8 mouse cellular contexts compared by ENCODE assay signal in genomic region chr6:116651437-116652118, GRCm38 (mm10). TPM values are rescaled to one million over a fixed set of nuclear protein-coding genes. Genes with fewer than 3 reads are reported as not detected.
DNase-seq lines count a peak whose midpoint lies in the region; ATAC-seq lines count a peak whose summit lies in the region.
"Had no signal": no experiment of that assay in that cellular context is flagged by ENCODE, and none has a peak within 500 bp of the region (broad histone marks: within the 10 kb centered on the region; RNA-seq: fewer than 3 reads in every experiment).

No protein-coding gene starts in this region.

- peak overlapping the region; percentile 56 for H3K9ac ChIP-seq in heart, embryonic 15.5 days
- no peak overlapping the region for H3K9ac ChIP-seq in forebrain, embryonic 11.5 days (ENCODE audit: low read length)

- DNase-seq in urinary bladder, postnatal 14 days (ENCODE audit: low spot score): peak; percentile 50
- no peak for DNase-seq in urinary bladder, postnatal 10 days (ENCODE audit: low spot score)
- no peak for DNase-seq in limb, embryonic 10.5 days (ENCODE audit: low spot score)
- DNase-seq in layer of hippocampus, adult 11-12 months (ENCODE audit: low spot score): no peak
- no peak for DNase-seq in forebrain, embryonic 11.5 days (ENCODE audit: low spot score)

- H3K36me3 ChIP-seq in heart, embryonic 15.5 days: no peaks in the 10 kb centered on the region
- no peaks in the 10 kb centered on the region for H3K36me3 ChIP-seq in limb, embryonic 10.5 days
- H3K36me3 ChIP-seq in forebrain, embryonic 11.5 days (ENCODE audit: control insufficient read depth, insufficient read depth, low read length): no peaks in the 10 kb centered on the region

- H3K4me3 ChIP-seq in heart, embryonic 15.5 days: peak overlapping the region; percentile 48
- H3K4me3 ChIP-seq in limb, embryonic 10.5 days: peak overlapping the region; percentile 22
- no peak overlapping the region for H3K4me3 ChIP-seq in forebrain, embryonic 11.5 days (ENCODE audit: low read depth, low read length)

- WGBS in heart, embryonic 15.5 days: 47% methylated on average over 20 of the region's 20 CpGs
- 80% methylated on average over 20 of the region's 20 CpGs for WGBS in limb, embryonic 10.5 days
- WGBS in forebrain, embryonic 11.5 days: 82% methylated on average over 20 of the region's 20 CpGs

- peak overlapping the region; percentile 62 for H3K4me2 ChIP-seq in heart, embryonic 15.5 days
- no peak overlapping the region for H3K4me2 ChIP-seq in forebrain, embryonic 11.5 days (ENCODE audit: low read depth, low read length, severe bottlenecking)

- peak overlapping the region; percentile 85 for H3K27ac ChIP-seq in heart, embryonic 15.5 days
- H3K27ac ChIP-seq in limb, embryonic 10.5 days: peak overlapping the region; percentile 48; the same call in 1 of the 2 replicates
- no peak overlapping the region for H3K27ac ChIP-seq in forebrain, embryonic 11.5 days (ENCODE audit: low read depth, low read length)
- H3K27ac ChIP-seq: macrophage had no signal

- no peaks in the 10 kb centered on the region for H3K9me3 ChIP-seq in heart, embryonic 15.5 days (replicated peaks)
- H3K9me3 ChIP-seq in limb, embryonic 10.5 days (replicated peaks): no peaks in the 10 kb centered on the region
- no peaks in the 10 kb centered on the region for H3K9me3 ChIP-seq in forebrain, embryonic 11.5 days (ENCODE audit: control insufficient read depth, low read length)

- no peaks in the 10 kb centered on the region for H3K27me3 ChIP-seq in heart, embryonic 15.5 days
- H3K27me3 ChIP-seq in limb, embryonic 10.5 days (ENCODE audit: low read depth, poor library complexity, severe bottlenecking): no peaks in the 10 kb centered on the region
- no peaks in the 10 kb centered on the region for H3K27me3 ChIP-seq in forebrain, embryonic 11.5 days (ENCODE audit: control insufficient read depth, insufficient read depth, low read length)

- peak; percentile 58; the same call in 1 of the 2 replicates for ATAC-seq in heart, embryonic 15.5 days (replicated peaks; ENCODE audit: insufficient number of reproducible peaks, insufficient read depth, low FRiP score, low read depth)
- 0 out of 2 replicates have a peak, but pooled peaks have one; percentile 14 for ATAC-seq in neutrophil, adult 5-6 weeks (ENCODE audit: extremely low read depth, insufficient number of reproducible peaks, low FRiP score, poor library complexity, severe bottlenecking)
- ATAC-seq in forebrain, embryonic 11.5 days (replicated peaks; ENCODE audit: low FRiP score): no peak

- H3K4me1 ChIP-seq in heart, embryonic 15.5 days (replicated peaks): peaks cover 29% of the 10 kb centered on the region
- peaks cover 11% of the 10 kb centered on the region for H3K4me1 ChIP-seq in limb, embryonic 10.5 days
- H3K4me1 ChIP-seq in forebrain, embryonic 11.5 days (replicated peaks; ENCODE audit: control insufficient read depth, insufficient read depth, low read length): no peaks in the 10 kb centered on the region

RNA-seq across cellular contexts. Expression of gene Depp1, which starts 1.2 kb away (rescaled TPM):
- 45.9 and 54.2 TPM in 2 replicates for polyA plus RNA-seq in heart, embryonic 15.5 days (2015; fragmentation: Nextera tagmentation; extraction: Ambion mirVana)
- polyA plus RNA-seq in limb, embryonic 10.5 days (2016; fragmentation: Nextera tagmentation; extraction: Ambion mirVana): 34.4 and 34.7 TPM in 2 replicates
- not detected in 2 replicates for total RNA-seq in neutrophil, adult 5-6 weeks (2017)
- polyA plus RNA-seq in forebrain, embryonic 11.5 days (2014; fragmentation: Nextera tagmentation; extraction: Ambion mirVana): 3.9 and 5.0 TPM in 2 replicates

RNA-seq across cellular contexts. Expression of gene Rassf4, which starts 22.2 kb away (rescaled TPM):
- polyA plus RNA-seq in heart, embryonic 15.5 days (2015; fragmentation: Nextera tagmentation; extraction: Ambion mirVana): 6.5 and 7.3 TPM in 2 replicates
- 2.7 and 4.2 TPM in 2 replicates for polyA plus RNA-seq in limb, embryonic 10.5 days (2016; fragmentation: Nextera tagmentation; extraction: Ambion mirVana)
- total RNA-seq in neutrophil, adult 5-6 weeks (2017): 32.2 and 39.9 TPM in 2 replicates
- polyA plus RNA-seq in forebrain, embryonic 11.5 days (2014; fragmentation: Nextera tagmentation; extraction: Ambion mirVana): 20.7 and 22.7 TPM in 2 replicates

RNA-seq across cellular contexts. Expression of gene Zfp422, which starts 22.8 kb away (rescaled TPM):
- 74.8 and 81.6 TPM in 2 replicates for polyA plus RNA-seq in heart, embryonic 15.5 days (2015; fragmentation: Nextera tagmentation; extraction: Ambion mirVana)
- 235 and 264 TPM in 2 replicates for polyA plus RNA-seq in limb, embryonic 10.5 days (2016; fragmentation: Nextera tagmentation; extraction: Ambion mirVana)
- total RNA-seq in neutrophil, adult 5-6 weeks (2017): 11.6 and 12.8 TPM in 2 replicates
- 351 and 359 TPM in 2 replicates for polyA plus RNA-seq in forebrain, embryonic 11.5 days (2014; fragmentation: Nextera tagmentation; extraction: Ambion mirVana)
